Mouse (Mus musculus) urinary bladder, postnatal 36 days (tissue): Measurements from ENCODE around the gene Pakap.

Experiments used
- DNase-seq, 2 experiments: peaks; one replicate each; pipeline ENCODE4 v3.0.0; 2022; ENCODE audit warnings: low spot score in 2 of 2, mixed read lengths in 1 of 2

Gene Pakap

GRCm38 (mm10) chr4:57914193-57915190, 346.5 kb downstream of the Pakap start:
- no peak for DNase-seq

GRCm38 (mm10) chr4:57915216-57915965, 347.4 kb downstream of the Pakap start:
- DNase-seq: peak; percentile 15 to 47

DNA sequence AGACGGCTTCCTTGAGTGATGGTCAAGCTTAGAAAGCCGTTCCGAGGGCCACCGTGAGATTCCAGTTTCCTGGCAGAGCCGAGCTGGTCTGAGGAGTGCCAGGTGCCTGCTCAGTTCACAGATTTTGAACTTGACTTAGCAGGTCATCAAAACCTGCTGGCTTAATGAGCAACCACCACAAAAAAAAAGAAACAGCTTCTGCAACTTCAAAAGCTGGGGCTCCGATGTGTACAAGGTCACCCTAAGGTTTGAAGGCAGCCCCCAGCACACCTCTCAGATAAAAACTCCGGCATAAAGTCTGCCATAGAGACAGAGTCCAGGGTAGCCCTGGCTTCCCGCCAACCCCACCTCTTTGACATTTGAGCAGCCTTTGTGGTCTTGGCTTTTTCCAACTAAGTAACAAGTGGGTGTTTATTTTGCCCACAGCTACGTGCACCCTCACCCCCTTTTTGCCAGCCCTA, 348.3 kb downstream of the Pakap start, which contains the start of gene D630039A03Rik:
TSS of gene D630039A03Rik (minus strand) at position 97 of the 461 bp plus-strand sequence.
- DNase-seq: peak; percentile 9 to 27

DNA sequence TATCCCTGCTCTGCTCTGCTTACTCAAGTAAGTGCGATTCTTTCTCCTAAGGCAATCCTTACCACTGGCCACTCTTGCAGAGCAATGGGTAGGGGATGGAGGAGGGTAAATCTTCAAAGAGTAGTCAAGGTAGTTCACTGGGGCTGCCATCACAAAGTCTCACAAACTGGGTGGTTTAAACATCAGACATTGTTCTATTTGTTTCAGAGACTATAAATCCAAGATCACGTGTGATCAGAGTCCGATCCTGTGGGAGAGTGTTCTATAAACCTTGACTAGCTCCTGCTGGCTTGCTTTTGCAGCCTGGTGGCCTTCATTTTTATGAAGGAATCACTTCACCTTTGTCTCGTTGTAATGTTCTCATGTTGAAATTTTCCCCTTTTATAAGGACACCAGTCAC, 348.7 kb downstream of the Pakap start:
- no peak for DNase-seq

GRCm38 (mm10) chr4:57919494-57920423, 351.8 kb downstream of the Pakap start:
- DNase-seq: no peak

GRCm38 (mm10) chr4:57920522-57920921, 352.5 kb downstream of the Pakap start:
- no peak for DNase-seq

- DNase-seq: no peak
These were observed 354.2 kb downstream of the Pakap start for GRCm38 (mm10) chr4:57922171-57922570.

GRCm38 (mm10) chr4:57924556-57925071, 356.6 kb downstream of the Pakap start:
- no peak for DNase-seq

GRCm38 (mm10) chr4:57927464-57928205, 359.7 kb downstream of the Pakap start:
- no peak for DNase-seq

DNA sequence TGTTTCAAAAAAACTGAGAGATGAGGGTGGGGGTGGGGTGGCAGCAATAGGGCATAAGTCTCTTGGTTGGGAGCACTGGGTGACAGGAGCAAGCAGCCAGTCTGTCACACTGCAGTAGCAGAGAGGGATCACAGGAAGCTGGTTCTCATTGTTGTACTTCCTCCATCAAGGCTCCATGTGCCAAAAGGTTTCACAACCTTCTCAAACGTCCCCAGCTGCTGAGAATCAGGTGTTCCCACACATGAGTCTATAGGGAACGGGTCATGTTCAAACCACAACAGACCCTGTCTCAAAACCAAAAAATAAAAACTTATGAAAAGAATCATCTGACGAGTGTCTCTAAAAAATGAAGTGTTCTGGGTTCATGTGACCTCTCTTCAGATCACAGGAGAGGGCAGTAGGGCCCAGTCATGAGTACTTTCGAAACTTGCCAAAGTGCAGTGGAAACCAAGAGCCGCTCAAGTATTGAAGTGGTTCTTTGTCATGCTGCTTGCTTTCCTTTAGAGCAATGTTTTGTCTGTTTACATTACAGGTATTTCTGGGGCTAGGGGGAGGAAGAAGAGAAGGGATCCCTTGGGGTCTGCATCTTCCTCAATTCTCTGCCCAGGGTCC, 362.7 kb downstream of the Pakap start:
- no peak for DNase-seq

DNA sequence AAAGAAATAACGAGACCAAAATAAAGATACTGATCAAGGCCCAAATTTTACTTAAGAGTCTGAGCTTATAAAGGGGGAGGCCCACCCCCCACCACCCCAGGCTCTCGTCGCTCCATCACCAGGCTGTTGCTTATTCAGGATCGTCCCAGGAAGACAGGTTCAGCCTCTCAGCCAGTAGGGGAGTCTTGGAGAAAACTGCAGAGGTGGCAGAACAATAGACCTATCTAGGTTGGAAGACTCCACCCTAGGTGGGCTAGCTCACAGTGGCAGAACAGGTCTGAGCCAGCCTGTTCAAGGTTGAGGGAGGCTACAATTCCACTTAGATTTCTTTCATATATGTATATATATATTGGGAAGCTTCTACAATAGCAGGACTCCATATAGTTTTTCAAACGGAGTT, 366.2 kb downstream of the Pakap start:
- no peak for DNase-seq

DNA sequence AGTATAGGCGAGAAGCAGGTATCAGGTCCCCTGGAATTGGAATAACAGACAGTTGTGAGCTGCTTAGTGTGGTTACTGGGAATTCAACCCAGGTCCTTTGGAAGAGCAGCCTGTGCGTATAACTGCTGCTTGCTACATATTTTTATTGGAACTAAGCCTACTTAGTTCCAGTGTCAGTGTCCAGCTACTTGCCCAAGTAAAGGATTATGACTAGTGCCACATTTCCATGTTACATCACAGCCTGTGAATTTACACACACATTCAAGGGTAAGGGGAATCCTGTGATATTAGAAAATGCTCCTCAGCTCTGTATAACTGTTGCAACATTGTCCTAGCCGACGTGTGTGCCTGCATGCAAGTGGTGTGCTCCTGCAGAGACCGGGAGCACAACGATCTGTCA, 369.3 kb downstream of the Pakap start:
- no peak for DNase-seq

DNA sequence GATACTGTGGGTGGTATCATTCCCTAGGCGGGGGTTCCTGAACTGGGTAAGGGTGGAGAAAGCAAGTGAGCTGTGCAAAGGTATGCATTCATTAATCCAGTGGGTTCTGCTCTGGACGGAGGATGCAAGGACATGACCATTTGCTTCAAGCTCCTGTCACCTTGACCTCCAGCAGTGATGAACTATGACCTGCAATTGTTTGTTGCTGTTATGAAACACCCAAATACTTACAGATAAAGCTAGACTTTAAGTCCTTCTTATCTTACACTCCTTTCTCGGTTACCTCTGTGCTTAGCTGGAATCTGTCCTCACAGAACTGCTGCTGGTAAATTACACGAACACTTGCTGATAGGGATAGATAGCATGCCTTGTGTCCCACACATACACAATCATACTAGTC, 372.7 kb downstream of the Pakap start:
- no peak for DNase-seq

- no peak for DNase-seq
These were observed 374.9 kb downstream of the Pakap start for GRCm38 (mm10) chr4:57942892-57943291.
